Mouse (Mus musculus) thymus, adult 18-20 months (tissue): ENCODE results near the gene Fdx1l.

Experiments used
- DNase-seq, 2 experiments: peaks; one replicate each; pipeline ENCODE4 v3.0.0; 2022; ENCODE audit warnings: mixed read lengths in 2 of 2

Gene Fdx1l

DNA sequence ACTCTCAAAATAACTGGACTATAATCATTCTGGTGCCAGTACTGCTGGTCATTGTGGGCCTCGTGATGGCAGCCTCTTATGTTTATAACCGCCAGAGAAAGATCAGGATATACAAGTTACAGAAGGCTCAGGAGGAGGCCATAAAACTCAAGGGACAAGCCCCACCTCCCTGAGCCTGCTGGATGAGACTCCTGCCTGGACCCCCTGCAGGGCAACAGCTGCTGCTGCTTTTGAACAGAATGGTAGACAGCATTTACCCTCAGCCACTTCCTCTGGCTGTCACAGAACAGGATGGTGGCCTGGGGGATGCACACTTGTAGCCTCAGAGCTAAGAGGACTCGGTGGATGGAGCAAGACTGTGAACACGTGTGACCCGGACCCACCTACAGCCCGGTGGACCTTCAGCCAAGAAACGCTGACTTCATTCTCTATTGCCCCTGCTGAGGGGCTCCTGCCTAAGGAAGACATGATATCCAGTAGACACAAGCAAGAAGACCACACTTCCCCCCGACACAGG lies 45.6 kb downstream of the Fdx1l start:
- no peak for DNase-seq

GRCm38 (mm10) chr9:21026849-21027248 lies 46.6 kb downstream of the Fdx1l start:
- no peak for DNase-seq

- DNase-seq = no peak
Observed at GRCm38 (mm10) chr9:21025258-21025810, 48.1 kb downstream of the Fdx1l start.

DNA sequence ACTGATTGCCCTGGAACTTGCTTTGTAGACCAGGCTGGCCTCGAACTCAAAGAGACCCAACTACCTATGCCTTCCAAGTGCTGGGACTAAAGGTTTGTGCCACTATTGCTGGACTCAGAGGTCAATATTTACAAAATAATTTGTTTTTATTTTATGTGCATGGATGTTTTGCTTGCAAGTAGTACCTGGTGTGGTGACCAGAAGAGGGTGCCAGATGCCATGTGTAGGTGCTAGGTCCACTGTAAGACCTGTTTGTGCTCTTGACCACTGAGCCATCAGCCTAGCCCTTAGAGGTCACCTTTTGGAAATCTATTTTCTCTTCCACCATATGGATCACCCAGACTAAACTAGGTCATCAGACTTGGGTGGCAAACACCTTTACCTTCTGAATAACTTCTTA lies 50.7 kb downstream of the Fdx1l start:
- DNase-seq = no peak

DNA sequence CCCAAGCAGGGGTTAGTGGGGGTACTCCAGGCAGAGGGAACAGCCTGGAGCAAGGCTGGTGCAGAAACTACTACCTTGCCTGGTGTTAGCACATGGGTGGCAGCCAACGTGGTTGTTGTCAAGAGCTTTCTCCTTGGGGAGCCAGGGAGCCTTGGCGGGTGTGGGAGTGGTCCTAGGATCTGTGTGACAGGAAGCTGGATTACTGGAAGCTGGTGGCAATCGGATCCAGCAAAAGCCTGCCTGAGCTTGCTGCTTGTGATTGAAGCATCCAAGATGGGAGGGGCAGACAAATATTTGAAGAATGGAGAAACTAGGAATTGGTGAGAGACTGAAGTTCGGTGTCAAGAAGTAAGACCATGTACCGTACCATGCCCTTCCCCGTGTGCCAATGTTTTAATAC lies 51.1 kb downstream of the Fdx1l start:
- DNase-seq = no peak

DNA sequence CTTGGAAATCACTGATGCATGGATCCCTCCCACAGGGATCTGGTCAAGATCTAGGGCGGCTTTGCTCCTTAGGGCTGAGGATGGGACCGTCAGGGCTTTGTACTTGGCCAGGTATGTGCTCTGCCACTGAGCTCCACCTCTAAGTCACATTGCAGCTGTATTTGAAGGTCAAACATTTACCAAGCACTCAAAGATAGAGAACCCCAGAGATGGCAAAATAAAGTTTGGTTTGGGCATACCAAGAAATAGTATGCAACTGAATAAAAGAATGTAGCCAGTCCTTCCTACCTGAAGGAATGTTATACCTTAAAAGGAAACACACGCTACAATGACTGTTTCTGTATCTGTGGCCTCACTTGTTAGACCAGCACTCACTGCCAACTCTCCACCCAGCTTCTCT lies 52.1 kb downstream of the Fdx1l start:
- no peak for DNase-seq

DNA sequence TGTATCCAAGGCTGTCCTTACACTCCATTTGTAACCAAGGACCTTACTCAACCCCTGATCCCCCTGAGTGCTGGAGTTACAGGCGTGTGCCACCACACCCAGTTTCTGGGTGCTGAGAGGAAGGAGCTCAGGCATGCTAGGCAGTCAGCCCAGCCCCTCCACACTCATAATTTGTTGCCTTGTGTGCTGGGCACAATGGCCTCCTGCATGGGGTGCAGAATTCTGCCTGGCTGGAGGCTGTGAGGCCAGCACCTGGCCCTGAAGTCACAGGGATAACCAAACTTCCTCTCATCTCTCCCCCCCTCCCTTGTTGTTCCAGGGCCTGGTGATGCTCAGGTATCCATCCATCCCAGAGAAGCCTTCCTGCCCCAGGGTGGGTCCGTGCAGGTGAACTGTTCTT lies 54.8 kb downstream of the Fdx1l start:
- no peak for DNase-seq
